Mouse (Mus musculus): ENCODE measurements around the gene Arx.

The Arx gene

DNA sequence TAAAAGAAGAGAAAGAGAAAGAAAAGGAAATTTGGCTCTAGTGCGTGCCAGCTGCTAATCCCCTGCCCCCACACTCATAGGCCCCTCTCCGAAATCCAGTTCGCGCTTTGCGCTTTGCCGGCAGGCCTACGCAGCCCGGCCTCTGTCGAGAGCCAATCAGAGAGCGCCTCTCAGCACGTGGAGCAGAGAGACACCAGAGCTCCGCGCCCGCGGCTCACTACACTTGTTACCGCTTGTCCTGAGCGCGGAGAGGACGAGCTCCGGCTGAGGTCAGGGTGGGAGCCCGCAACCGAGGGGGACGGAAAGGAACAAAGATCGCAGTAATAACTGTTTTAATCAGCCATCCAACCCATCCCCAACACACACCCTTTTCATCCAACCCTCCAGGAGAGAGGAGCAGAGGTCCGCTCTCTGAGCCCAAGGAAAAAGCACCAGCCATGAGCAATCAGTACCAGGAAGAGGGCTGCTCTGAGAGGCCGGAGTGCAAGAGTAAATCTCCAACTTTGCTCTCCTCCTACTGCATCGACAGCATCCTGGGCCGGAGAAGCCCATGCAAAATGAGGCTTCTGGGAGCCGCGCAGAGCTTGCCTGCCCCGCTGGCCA, at the start of gene Arx:
TSS of gene Arx (plus strand) at position 155 of the 603 bp plus-strand sequence.
- DNase-seq, result peak; percentile 75

- DNase-seq, result no peak
Observed at GRCm38 (mm10) chrX:93251329-93251728, 34.9 kb upstream of the Arx start.

DNA sequence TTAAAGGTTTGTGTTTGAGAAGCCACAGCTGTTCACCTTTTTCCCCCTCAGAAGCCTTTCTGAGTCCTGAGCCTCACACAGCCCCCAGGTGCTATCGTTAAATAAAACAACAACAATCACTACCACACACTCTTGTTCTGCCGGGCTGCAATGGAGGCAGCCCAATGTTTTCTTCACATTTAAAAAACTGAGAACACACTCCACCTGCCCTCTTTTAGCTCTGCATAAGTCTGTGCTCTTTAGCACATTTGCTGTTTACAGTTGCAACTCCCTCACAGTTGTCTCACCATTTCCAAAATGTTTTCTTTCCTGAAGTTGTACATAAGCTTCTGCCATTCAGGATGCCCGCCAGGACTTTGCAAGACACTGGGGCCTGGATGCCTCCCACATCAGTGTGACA, 10.6 kb upstream of the Arx start:
- no peak for DNase-seq

- no peak for DNase-seq
Observed at GRCm38 (mm10) chrX:93279940-93280339, 6.3 kb upstream of the Arx start.

GRCm38 (mm10) chrX:93281028-93281723, 5.1 kb upstream of the Arx start:
- peak; percentile 71 for DNase-seq

DNA sequence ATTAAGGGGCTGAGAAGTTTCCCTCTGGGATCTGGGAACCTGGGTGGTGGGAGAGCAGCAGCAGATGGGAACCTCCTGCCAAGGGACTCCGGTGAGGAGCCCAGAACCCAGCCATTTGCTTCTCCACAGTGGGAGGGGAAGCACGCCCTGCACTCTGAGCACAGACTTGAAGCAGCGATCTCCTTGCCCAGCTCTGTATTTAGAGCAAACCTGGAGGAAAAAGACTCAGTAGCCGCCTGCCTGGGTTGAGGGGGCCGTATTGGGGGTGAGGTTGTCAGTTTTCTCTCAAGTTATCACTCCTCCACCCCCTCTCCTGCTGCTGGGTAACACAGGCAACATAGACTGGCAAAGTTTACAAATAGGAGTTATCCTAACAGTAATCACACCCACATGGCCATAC, 4.5 kb upstream of the Arx start:
- no peak for DNase-seq

GRCm38 (mm10) chrX:93285091-93285490, 1.2 kb upstream of the Arx start:
- no peak for DNase-seq

DNA sequence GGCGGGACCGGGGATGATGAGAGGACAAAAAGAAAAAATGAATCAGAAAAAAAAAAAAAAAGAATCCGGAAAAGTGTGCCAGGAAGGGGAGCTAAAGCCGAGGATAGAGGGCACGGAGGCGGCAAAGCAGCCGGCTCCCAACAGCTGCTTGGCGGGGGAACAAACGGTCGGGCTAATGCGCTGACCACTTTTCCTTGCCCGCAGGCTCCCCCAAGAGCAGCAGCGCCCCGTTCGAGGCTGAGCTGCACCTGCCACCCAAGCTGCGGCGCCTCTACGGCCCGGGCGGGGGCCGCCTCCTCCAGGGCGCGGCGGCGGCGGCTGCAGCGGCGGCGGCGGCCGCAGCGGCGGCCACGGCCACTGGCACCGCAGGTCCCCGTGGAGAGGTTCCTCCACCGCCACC, 2.1 kb downstream of the Arx start:
- DNase-seq, result no peak

DNA sequence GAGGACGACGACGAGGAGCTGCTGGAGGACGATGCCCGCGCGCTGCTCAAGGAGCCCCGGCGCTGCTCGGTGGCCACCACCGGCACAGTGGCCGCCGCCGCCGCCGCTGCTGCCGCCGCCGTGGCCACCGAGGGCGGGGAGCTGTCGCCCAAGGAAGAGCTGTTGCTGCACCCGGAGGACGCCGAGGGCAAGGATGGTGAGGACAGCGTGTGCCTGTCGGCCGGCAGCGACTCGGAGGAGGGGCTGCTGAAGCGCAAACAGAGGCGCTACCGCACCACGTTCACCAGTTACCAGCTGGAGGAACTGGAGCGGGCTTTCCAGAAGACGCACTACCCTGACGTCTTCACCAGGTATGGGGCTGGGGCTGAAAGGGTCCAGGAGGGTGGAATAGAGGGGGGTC, 2.8 kb downstream of the Arx start:
- no peak for DNase-seq

DNA sequence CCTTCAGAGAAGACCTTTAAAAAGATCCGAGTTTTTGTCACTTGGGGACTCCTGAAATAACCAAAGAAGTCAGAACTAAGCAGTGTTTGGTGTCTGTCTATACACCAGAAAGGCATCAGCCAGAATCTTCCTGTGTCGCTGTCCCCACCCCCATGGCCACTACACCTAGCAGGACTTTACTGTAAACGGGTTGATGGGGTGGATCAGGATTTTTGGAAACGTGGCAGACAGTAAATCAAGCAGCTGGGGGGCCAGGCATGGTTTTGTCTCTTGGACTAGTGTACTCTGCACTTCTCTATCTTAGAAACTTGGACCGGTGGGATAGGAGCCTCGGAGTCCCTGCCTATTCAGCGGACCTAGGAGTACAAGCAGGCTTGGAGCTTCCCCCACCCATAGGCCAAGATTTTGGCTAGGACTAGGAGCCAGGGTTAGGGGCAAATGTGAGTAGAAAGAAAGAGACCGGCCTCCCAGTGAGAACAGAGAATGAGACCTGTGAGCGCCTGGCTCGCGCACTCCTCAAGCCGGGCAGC, 3.7 kb downstream of the Arx start:
- DNase-seq, result no peak

GRCm38 (mm10) chrX:93292031-93292430, 5.8 kb downstream of the Arx start:
- no peak for DNase-seq

- no peak for DNase-seq
Observed at GRCm38 (mm10) chrX:93294736-93295490, 8.7 kb downstream of the Arx start.

GRCm38 (mm10) chrX:93295819-93296218, 9.6 kb downstream of the Arx start:
- DNase-seq, result no peak

DNA sequence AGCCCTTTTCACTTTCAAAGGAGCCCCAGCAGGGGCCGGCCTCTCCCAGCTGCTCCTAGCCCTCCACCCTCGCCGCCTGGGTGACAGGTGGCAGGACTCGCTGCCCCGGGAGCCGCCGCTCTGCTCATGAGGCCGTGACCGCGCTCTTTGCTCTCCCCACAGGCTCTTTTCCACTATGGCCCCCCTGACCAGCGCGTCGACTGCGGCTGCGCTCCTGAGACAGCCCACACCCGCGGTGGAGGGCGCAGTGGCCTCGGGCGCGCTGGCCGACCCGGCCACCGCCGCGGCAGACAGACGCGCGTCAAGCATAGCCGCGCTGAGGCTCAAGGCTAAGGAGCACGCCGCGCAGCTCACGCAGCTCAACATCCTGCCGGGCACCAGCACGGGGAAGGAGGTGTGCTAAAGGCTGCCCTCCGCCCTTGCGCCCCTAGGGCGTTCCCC, 10.8 kb downstream of the Arx start:
- DNase-seq, result no peak

- no peak for DNase-seq
Observed at GRCm38 (mm10) chrX:93299046-93299626, 12.9 kb downstream of the Arx start.

DNA sequence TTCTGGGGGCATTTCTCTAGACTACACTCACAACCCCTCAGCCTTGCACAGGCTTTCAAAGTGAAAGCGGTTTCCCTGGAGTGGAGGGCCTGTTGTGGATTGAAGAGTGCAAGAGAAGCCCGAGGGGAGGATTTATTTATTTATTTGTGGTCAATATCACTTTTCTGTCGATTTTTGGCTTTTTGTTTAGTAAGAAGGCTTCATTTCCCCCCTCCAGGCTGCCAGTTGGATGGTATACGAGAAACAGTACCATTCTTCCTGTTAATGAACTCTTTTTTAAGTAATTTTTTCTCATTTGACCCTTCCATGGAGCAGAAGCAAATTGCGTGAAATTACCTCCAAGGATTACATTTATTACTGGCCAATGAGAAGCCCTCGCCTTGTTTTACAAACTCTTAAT, 13.5 kb downstream of the Arx start:
- DNase-seq, result no peak

GRCm38 (mm10) chrX:93300183-93300815, 14.1 kb downstream of the Arx start:
- DNase-seq, result no peak

GRCm38 (mm10) chrX:93301798-93302197, 15.6 kb downstream of the Arx start:
- no peak for DNase-seq

GRCm38 (mm10) chrX:93305780-93306179, 19.5 kb downstream of the Arx start:
- DNase-seq, result no peak

DNA sequence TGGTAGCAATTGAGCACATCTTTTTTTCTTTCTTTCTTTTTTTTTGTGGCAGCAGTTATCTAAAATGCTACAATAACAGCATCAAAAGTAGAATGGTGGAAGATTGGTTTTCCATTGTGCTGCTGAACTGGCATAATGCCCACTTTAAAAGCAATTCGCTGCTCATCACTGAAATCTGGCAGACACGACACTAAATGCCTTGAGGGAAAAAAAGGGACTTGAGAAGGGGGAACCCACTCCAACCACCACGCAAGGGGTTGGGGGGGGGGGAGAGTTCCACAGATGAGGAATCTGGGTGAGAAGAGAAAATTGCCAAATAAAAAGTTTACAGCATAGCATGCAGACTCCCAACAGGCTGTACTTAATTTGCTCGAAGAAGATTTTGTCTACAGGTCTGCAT, 31.3 kb downstream of the Arx start:
- no peak for DNase-seq

- no peak for DNase-seq
Observed at GRCm38 (mm10) chrX:93319979-93320378, 33.7 kb downstream of the Arx start.

GRCm38 (mm10) chrX:93321336-93321735, 35.1 kb downstream of the Arx start:
- DNase-seq, result no peak

Measured in kidney, postnatal 10 days (tissue).